Mouse (Mus musculus) adrenal gland, postnatal 10 days (tissue): ENCODE data around the gene Gm8113. TPM values are rescaled to one million over a fixed set of nuclear protein-coding genes. Genes with fewer than 3 reads are reported as not detected.
"Not testable (repeated sequence)": the region's sequence is repeated elsewhere in the genome, so short reads cannot be mapped to it uniquely, and the experiment has no call there.

Experiments used
- DNase-seq: peaks from one replicate; pipeline ENCODE4 v3.0.0; 2021; ENCODE audit warnings: mixed read lengths
- long read RNA-seq, 2 experiments: library from polyadenylated mRNA; stranded (forward); transcript quantifications; one replicate each; pipeline ENCODE4 v2.0.0; 2021
- total RNA-seq, 2 experiments: library from RNA; stranded (reverse); gene quantifications; 2 replicates each; pipeline ENCODE4 v1.2.3; 2021

Gene Gm8113
- total RNA-seq, result 1 to 10 TPM; 1.6 to 4.7 TPM
- long read RNA-seq, experiment 1, result 0 reads
- long read RNA-seq, experiment 2, result 0 reads

- peak; percentile 68 for DNase-seq
Measured at GRCm38 (mm10) chr14:43924688-43925403, at the start of gene Gm8113. TSS of gene Gm8113 (plus strand) at chr14:43925390.

- DNase-seq, result not testable (repeated sequence)
Measured at GRCm38 (mm10) chr14:43875417-43875816, 49.8 kb upstream of the Gm8113 start, which contains the start of gene Ear1. TSS of gene Ear1 (minus strand) at chr14:43875517.

GRCm38 (mm10) chr14:43877789-43878188 is 47.4 kb upstream of the Gm8113 start:
- DNase-seq, result not testable (repeated sequence)

DNA sequence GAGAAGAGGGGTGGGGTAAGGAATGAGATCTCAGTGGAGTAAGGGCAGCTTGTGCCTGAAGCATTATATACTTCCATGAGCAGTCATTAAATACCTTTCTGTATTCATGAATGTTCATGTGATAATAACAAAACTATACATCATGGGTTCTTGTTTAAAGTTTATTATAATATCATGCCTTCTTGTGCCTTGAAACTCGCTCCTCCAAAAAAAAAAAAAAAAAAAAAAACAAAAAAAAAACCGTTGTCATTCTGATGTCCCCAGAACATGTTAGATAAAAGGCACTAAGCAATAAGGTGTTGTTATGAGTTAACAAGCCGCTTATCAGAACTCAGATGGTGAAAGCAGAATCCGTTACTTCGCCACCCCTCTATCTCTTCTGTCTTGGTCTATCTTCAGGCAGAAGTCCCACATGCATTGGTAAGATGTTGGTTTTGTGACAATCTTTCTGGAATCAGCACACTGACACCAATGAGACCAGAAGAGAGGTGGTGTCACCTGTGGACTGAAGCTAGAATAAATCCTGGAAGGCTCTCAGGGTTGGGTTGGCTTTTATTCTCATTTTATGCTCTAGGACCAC is 45.1 kb upstream of the Gm8113 start:
- not testable (repeated sequence) for DNase-seq

DNA sequence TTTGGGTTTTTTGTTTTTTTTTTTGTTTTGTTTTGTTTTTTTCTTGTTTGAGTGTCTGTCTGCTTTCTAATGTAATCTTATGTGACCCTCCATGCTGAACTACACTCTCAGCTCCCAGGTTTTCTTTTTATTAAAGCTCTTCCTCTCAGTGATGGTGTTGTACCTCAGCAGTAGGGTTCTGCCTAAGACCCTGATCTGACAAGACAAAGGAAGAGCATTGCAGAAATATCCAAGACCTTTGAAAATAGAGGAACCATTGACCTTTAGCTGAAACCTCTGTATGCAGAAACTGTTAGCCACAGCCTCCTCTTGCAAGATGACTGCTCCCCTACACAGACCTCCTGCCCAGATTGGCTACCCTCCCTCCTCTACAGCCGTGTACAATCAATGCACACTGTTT is 39.0 kb upstream of the Gm8113 start:
- DNase-seq, result not testable (repeated sequence)

DNA sequence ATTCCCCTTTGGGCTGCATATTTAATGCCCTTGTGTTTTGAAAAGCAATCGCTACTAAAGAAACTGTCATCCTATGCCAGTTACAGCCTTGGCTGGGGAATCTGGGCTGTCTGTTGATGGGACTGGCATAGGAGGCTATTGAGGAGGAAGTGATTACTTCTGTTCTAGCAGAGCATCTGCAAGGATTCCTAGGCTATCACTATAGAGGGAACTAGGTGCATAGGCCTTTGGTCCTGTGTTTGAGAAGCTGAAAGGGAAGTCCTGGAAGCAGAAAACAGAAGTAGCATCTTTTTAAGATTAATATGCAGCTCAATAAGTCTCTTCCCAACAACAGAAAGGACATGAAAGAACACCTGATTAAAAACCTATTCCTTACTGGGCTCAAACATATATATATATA is 33.9 kb upstream of the Gm8113 start:
- DNase-seq, result not testable (repeated sequence)

DNA sequence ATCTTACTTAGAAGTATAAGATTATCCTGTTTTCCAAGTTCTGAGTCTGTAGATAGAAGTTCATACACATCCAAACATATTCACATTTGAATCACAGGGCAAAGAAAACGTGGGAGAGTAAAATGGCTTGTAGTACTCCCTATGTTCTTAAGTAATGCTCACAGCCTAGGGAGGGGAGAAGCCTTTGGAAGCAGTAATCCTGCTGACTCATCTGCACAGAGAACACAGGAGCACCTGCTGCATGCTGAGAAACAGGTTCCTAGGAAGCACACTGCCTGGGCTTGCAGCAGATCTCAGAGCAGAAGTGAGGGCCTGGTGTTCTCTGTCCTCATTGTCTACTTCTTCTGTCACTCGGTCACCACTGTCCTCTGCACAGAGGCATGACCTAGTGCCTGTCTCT is 29.8 kb upstream of the Gm8113 start:
- DNase-seq, result not testable (repeated sequence)

DNA sequence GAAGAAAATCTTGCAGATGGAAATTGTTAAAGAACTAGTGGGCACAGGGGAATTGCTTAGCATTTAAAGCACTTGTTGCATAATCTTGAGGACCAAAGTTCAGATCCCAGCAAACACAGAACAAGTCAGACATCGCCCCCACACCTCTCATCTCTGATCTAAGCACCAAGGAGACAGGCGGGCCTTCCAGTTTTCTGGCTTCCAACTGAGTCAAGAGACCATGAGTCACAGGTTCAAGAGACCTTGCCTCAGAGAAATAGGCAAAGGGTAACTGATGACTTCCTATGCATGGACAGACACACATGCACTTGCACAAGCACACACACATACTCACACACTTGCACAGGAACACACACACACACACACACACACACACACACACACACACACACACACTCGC is 26.6 kb upstream of the Gm8113 start:
- DNase-seq, result not testable (repeated sequence)

- not testable (repeated sequence) for DNase-seq
Measured at GRCm38 (mm10) chr14:43918214-43918613, 7.0 kb upstream of the Gm8113 start.

DNA sequence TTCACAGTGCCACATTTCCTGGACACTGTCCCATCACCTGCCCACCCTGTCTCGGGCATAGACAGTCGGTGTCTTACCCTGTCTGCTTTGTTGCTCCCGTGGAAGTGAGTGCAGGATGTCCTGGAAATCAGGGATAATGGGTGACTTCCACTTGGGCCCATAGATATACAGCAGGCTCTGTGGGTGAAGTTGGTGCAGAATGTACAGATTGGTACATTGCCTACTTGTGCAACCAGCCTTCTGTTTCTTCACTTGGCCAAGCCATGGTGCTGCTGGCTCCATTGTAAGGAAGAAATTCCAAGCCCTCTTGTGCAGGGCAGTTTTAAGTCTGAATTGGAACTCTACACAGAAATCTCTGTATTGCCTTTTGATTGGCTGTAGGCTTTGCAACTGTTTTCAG is 1.7 kb upstream of the Gm8113 start, which contains the start of gene Ear10:
Ear10 (minus strand) TSS at position 101 of the 400 bp plus-strand sequence.
- not testable (repeated sequence) for DNase-seq

DNA sequence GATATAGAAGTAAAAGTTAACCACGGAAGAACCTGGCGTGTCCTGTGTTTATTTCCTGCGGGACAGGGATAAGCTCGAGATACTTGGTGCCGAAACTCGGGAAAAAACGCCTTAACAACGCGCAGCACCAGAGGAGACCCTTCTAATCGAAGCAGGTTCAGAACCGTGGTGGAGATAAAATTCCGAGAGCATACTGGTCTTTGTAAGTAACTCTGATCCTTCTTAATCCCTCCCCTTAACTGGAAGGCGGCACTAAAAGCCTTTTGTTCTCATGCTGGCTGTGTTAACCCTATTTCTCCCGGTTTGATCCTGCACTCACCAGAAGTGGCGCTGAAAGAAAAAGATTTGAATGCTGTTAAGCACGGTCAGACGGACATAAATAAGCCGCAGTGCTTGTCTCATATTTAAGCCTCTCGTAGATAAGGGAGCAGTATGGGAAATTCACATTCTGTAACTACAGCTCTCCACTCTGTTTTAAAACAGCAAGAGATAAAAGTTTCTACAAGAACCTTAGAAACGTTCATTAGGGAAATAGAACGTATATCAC is 287 bp downstream of the Gm8113 start:
- DNase-seq, result peak; percentile 2

DNA sequence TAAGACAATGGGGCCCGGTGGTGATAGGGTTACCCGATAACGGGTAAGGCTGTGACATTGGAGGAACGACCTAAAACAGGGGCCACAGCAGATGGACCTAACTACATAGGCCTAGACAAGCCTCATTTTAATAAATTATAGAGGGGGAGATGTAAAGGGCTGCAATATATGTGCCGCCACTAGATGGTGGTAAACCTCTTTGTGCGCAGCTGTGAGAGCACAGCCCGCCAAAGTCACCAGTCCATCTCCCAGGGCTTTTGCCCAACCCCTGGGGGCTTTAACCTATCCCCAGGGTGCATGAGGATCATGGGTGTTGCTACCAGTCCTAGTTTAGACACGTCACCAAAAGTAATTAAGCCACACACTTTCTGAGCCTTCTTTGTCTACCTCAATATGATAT is 7.8 kb downstream of the Gm8113 start:
- peak; percentile 43 for DNase-seq

GRCm38 (mm10) chr14:43933399-43933798 is 8.2 kb downstream of the Gm8113 start:
- DNase-seq, result not testable (repeated sequence)

DNA sequence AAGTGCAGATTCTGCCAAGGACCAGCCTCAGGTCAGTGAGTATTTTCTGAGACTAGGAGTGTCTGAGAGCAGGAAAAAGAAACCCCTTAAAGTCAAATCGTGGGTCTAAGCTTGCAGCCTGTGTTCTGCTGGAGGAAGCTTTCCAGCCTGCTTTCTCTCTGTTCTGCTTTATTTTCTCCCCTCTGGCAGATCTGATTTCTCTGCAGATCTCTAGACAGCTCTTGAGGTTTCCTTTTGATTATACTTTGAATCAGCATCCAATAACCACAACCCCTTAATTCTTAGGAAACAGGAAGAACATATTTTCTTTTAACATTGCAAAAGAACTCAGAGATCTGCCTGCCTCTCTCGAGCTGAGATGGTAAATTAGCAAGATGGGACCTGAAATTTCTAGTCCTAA is 28.2 kb downstream of the Gm8113 start:
- DNase-seq, result not testable (repeated sequence)

- DNase-seq, result not testable (repeated sequence)
Measured at GRCm38 (mm10) chr14:43955074-43955473, 29.9 kb downstream of the Gm8113 start.

DNA sequence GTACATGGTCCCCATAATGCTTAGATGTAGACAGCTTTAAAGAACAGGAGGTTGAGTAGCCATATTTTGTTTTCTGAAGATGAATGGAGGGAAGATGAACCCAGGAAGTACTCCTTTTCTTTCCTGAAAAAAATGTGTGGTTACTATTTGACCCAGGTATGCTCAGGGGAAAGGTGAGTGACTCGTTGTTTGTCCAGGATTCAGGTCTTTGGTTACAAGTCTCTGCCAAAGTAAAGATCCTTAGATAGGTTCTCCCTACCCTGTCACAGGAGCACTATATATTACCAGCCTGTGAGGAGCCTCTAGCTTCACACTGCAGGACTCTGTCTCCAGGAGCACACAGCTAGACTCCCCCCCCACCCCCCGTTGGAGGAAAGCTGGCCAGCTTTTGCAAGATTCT is 31.6 kb downstream of the Gm8113 start, which contains the start of gene Ang5:
Ang5 (plus strand) TSS at position 301 of the 400 bp plus-strand sequence.
- not testable (repeated sequence) for DNase-seq

Other genes with a start within 250 kb of the Gm8113 start
- gene Gm8165, start 248.2 kb upstream of the Gm8113 start, total RNA-seq, result not detected
- 1 to 10 TPM; 1.0 to 1.7 TPM for gene Gm7324, start 227.6 kb upstream of the Gm8113 start, total RNA-seq
- gene Gm16506, start 197.9 kb upstream of the Gm8113 start, total RNA-seq, result not detected
- not detected for gene Gm6526, start 177.5 kb upstream of the Gm8113 start, total RNA-seq
- gene Gm8180, start 140.6 kb upstream of the Gm8113 start, total RNA-seq, result not detected
- gene Ear1, start 49.9 kb upstream of the Gm8113 start, total RNA-seq, result 1 to 10 TPM in 1 of 2 experiments, under 1 TPM in 1; 0.81 to 3.0 TPM
- not detected for gene Ear10, start 1.8 kb upstream of the Gm8113 start, total RNA-seq
- gene Ang5, start 31.7 kb downstream of the Gm8113 start, total RNA-seq, result not detected
- gene Ang6, start 76.9 kb downstream of the Gm8113 start, total RNA-seq, result not detected
- gene Ear2, start 177.3 kb downstream of the Gm8113 start, total RNA-seq, result 1 to 10 TPM; 4.2 to 4.9 TPM
- gene Gm3327, start 198.5 kb downstream of the Gm8113 start, total RNA-seq, result not detected